Mouse (Mus musculus) urinary bladder, postnatal 25 days (tissue): ENCODE results near the gene Alpl.

Experiments
- DNase-seq: peaks from one replicate; pipeline ENCODE4 v3.0.0; 2022; ENCODE audit warnings: low spot score

Gene Alpl

GRCm38 (mm10) chr4:137800324-137800723, 4.1 kb upstream of the Alpl start:
- DNase-seq: no peak

DNA sequence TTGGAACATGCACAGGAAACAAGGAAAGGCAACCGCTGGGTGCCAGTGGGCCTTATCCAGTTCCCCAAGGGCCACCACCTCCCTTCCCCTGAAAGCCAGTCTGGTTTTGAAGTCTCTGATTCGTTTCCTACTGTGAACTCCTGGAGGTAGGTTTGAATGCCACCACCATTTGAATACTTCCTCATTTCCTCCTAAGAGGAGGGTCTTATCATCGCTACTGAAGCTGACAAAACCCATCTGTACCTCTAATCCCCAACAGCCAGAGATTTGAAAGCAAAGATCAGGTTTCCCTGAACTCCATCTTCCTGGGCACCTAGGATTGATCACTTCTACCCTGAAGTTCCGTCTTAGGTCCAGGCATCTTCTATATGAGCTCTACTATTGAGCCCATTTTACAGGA, 854 bp upstream of the Alpl start:
- DNase-seq: no peak

GRCm38 (mm10) chr4:137794178-137794900, 1.8 kb downstream of the Alpl start:
- DNase-seq: no peak

- no peak for DNase-seq
These were observed 2.6 kb downstream of the Alpl start for GRCm38 (mm10) chr4:137793611-137794010.

DNA sequence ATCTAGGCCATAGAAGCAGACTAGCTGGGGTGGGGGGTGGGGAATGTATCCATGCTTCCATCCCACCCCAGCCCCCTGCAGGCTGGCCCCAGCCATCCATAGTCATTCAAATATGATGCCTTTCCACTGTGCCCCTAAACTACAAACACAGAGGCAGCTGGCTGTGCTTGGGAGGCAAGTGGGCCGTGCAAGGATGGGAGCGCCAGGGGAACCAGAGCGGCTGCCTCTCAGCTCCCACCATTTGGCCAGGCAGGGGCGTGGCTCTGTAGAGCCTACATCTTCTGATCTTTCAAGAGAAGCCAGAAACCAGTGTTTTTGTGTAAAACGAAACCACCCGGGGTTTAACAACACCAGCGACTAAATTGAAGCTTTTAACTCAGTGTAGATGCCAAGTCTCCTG, 4.7 kb downstream of the Alpl start:
- DNase-seq: no peak

DNA sequence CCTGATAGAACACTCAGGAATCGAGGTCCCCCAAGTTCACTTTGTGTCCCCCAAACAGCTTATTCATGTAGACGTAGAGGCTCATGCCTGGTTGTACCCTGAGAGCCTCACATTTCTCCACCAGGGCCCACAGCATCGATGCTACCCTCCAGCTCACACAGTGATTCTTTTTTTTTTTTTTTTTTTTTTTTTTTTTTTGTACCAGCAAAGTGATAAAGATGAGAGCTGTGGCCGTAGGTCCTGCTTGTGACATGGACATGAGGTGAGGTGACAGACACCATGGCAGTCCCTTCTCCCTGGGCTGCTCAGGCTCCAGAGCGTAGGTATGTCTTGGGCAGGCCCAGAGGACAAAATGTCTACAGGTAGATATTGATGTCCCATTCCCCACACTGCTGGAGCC, 5.2 kb downstream of the Alpl start:
- DNase-seq: no peak

DNA sequence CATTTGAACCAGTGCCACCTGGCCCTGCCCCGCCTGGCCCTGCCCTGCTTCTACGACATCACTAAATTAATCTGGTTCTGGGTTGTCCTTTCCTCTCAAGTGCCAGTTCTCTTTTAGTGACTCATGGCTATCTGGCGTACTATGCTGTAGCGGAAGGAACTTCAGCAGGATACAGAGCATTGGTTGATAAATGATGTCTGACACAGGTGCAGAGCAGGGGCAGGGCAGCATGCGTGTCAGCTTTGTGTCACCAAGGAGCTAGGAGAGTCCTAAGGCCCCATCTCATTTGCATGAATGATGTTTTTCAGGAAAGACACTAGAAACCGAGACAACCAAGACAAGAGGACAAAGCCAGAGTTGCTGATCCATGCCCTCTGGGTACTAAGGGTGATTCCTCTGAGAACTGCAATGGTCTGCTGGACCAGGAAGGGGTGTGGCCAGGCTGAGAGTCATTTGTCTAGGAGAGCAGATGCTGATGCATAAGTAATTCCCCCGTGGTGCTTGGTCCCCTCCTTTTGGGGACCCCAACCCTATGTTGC, 7.6 kb downstream of the Alpl start:
- DNase-seq: no peak

GRCm38 (mm10) chr4:137787589-137788289, 8.4 kb downstream of the Alpl start:
- DNase-seq: no peak

DNA sequence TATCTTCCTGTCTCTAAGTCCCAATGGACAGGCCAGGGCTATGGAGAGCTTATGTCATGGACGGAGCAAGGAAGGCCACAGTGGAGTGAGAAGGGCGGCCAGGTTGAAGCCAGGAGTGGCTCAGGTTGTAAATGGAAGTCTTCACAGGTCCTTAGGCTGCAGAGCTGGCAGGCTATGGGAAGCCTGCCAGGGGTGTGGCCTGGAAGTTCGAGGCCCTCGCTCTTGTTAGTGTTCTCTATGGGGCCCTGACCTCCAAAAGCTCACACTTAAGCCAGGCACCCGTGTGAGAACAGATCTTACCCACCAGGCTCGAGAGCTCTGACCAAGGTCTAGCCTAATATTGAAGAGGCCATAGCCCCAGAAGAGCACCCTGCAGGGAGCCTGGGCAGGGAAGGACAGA, 9.7 kb downstream of the Alpl start:
- DNase-seq: no peak

DNA sequence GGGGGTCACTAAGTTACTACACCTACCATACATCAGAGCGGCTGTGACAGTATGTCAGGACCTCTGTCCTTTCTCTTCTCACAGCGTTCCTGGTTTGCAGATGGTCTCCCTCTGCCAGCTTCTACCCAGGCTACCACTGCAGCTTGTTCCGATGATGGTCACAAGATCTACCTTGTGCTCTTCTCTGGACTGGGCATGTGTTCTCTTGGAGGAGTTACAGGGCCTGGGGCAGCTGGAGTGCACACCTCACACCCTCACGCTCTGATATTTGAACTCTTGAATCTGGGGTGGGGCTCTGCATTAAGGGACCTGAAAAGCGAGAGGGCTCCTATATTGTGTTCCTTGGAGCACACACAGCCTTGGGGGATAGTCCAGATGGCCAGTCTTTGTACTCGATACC, 10.9 kb downstream of the Alpl start:
- no peak for DNase-seq

DNA sequence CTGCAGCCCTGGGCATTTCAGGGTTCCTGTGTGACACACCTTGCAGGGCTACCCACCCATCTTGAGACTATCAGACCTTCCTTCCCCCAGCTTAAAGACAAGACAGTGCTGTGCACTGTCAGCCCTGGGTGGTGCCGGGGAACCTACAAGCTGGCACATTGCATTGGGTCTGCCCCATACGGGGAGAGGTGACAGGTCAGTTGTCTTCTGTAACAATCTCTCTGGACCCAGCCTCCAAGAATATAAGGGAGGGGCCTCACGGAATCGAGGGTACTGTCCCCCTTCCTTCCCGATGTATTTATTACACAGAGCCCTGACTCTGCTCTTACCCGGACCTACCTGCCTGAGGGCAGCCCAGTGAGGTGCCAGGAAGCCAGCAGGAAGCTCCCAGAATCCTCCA, 11.4 kb downstream of the Alpl start:
- no peak for DNase-seq

DNA sequence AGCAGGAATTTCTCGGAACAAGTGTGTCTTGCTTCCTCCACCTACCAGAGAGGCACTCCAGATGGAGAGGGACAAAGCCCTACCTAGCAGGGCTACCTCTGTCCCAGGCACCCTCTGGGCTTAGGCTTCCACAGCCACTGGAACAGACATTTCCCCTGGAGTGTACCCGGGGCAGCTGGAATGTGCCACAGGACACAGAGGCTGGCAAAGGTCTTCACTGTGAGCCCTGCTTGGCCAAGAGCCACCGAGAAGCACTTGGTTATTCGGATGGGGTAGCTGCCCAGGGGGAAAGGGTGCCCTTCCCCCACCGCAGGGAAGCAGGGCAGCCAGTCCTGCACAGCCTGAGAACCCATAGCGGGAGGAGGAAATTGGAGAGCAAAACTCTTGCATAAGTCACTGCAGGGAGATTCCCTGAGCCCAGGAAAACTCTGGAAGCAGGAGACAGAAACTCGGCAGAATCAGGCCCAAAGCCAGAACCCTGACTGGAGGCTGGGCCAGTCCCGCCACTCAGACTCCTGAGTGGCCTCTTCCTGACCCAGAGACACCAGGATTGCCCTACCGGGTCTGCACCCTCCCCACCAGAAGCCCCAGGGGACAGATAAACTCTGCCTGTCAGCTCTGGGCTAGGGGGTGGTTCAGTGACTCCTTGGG, 12.5 kb downstream of the Alpl start:
- peak; percentile 22 for DNase-seq

- no peak for DNase-seq
These were observed 14.2 kb downstream of the Alpl start for GRCm38 (mm10) chr4:137781949-137782348.

DNA sequence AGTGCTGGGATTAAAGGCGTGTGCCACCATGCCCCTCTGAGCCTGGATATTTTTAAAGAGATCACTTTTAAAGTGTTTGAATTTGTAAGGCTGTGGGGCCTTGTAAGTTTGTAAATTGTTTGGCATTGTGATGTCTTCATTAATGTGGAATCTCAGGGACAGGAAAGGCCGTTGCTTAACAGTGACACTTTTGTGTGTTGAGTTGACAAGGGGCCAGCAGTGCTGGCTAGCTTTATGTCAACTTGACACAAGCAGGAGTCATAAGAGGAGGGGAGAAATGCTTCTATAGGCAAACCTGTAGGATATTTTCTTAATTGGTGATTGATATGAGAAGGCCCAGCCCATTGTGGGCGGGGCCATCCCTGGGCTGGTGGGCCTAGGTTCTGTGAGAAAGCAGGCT, 15.2 kb downstream of the Alpl start:
- DNase-seq: no peak

DNA sequence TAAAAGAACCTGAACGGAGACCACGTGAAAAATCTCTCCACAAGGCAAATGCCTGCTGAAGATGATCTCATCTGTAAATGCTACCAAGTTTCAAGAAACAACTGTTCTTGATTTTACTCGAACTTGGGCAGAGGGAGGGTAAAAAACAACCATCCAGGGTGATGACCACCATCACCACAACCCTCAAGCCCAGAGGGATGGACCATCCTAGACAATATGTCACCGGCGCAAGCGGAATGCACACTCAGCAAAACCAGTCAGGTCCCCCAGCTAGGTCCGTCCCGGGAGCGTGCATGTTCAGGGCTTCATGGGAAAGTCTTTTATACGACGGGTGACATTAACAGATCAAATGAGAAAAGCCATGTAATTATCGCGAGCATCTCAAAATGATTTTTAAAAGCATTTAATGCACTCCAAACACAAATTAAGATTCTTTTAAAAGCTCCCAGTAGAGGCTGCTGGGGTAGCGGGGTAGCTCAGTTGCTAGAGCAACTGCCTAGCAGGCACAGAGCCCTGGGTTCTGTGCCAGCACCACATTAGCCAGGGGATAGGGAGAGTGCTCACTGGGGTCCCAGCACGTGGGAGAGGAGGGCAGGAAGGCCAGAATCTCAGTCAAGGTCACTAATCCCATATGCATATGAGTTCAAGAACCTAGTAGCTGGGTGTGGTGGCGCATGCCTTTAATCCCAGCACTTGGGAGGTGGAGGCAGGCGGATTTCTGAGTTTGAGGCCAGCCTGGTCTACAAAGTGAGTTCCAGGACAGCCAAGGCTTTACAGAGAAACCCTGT, 17.6 kb downstream of the Alpl start:
- no peak for DNase-seq

- DNase-seq: no peak
These were observed 18.3 kb downstream of the Alpl start for GRCm38 (mm10) chr4:137777866-137778265.

- DNase-seq: no peak
These were observed 21.7 kb downstream of the Alpl start for GRCm38 (mm10) chr4:137774505-137774904.

DNA sequence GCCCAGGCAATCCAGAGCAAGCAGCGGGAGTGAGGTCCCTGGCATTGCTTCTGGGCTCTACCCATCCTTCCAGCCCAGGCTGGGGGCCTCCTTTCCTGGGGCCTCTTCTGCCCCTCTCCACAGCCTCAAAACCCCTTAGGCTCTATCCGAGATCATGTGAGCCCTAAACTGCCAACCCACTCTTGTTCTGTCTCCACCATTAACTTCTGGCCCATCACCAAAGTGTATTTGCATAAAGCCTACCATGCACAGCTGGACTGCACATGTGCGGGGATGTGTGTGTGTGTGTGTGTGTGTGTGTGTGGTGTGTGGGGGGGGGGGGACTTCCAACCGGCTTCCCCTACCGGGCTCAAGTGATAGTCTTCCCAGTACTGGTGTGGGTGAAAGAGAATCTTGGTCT, 22.2 kb downstream of the Alpl start:
- no peak for DNase-seq

DNA sequence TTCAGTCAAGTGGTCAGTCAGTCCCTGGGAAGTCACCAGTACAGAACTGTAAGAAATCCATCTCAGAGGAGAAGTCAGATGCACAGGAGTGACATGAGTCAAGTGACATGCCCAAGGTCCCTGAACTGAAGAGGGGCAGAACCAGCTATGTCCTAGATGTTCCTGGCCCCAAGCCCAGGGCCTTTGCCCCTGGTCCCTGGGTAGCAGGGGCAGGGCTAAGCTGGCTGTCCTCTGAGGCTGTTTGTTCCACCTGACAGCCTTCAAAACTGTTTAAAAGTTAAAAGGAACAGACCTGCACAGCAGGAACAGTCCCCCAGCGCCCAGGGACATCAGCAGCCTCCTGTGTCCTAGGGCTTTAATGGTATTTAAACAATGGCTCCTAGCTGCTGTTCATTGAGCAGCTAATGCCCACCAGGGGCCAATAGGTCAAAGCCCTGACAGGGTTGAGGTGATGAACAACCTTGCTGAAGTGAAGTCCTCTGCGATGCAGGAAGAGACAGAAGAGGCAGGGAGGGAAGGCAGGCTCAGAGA, 22.8 kb downstream of the Alpl start:
- no peak for DNase-seq

DNA sequence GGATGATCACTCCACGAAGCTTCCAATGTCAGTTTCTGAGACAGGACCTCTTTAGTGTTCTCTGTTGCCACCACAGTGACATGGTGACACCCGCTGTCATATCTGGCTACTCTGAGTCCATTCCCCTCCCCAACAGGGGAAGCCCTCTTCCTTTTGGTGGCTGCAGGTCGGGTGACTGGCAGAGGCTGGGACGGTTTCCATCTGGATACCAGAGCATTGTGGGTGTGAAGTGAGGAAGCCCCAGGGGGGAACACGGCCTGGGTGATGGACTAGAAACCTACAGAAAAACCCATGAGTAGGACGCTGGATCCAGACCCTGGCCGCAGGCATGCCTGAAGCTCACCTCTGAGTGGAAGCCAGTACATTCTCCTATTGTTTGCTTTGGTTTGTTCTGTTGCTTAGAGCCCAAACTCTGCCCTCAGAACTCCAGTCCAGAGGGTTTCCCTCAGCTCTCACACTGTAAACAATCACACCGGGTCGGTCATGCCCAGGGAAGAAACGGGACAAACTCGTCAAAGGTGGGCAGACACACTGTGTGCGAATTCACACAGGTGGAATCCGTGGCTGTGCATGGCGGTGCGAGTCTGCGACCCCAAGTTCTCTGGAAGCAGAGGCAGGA, 23.6 kb downstream of the Alpl start:
- no peak for DNase-seq

DNA sequence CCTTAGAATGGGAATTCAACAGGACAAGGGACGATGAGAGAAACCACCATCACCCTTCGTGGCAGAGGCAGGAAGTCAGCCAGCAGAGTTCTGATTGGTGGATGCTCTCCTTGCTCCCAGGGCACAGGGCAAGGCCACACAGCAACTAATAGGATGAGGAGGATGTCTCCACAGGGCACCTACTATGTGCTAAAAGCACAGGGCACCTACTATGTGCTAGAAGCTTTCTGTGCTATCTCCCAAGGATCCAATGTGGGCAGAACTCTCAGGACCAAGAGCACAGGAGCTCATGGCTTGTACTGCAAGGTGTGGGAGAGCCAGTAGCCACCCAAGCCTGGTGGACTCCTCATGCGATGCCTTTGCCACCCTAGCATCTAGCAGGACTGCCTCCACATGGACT, 24.4 kb downstream of the Alpl start:
- no peak for DNase-seq
